Mouse (Mus musculus): Measurements from ENCODE around the gene AC141477.1. TPM values are rescaled to one million over a fixed set of nuclear protein-coding genes. Genes with fewer than 3 reads are reported as not detected.

AC141477.1 gene
- polyA plus RNA-seq (2012; rRNA removed): not detected in 2 replicates

DNA sequence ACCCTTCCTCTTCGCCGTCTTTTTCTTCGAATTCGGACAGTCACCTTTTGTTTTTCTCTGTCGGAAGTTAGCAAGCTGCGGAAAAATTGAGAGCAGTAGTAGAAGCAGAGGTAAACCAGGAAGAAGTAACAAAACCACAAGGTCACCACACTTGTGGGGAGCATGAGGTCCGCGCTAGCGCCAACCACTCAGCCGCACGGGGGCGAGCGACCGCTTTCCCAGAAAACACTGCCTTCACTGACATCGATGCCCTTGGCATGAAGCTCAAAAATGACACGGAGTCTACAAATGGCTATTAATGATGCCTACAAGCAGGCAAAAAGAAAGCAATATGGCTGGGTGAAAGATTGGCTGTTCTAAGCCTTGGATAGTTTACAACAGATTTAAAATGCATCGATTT lies at the start of gene AC141477.1:
Gene AC141477.1, minus strand, starts transcription at position 164 of the 400 bp plus-strand sequence.

DNA sequence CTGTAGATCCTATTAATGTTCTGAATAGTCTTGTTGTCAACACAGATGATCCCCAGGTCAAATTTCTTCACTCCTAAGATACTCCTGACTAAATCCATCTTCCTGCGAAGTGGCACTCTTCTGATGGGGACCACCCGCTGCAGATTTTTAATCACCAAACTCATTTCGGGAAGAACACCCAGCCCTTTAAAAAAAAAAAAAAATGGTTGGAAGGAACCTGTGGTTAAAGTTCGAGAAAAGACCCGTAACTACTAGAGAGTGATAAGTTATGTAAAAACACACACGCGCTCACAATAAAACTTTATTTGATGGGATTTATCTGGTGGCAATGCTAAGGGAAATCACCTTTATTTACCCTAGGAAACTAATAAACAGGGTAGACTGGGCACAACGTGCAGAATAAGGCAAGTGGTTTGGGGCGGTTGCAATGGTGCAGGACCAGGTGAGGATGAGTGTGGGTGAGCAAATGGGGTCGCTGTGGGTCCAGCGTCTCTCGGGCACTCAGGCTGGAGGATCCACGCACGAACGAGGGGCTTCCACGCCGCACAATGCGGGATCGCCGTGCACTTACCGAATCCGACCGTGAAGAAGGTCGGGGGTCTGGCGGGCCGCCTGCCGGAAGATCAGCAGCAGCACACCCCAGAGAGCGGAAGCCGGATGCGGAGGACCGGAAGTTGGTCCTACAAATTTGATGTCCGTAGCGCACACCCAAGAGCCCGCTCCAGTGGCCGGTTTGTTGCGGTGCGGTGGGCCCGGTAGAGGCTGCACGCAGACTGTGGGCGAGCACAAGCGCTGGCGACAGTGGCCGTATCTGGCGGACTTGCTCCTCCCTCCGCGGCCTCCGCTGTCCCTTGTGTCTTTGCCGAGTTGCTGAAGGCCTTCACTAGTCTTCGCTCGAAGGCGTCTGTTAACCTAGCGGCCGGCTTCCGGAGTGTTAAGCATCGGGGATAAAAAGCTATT lies 28.2 kb upstream of the AC141477.1 start, which contains the start of the genes Mcm3ap and Ybey:
Gene Mcm3ap, plus strand, starts transcription at position 725 of the 960 bp plus-strand sequence.
Gene Ybey, minus strand, starts transcription at position 912 of the 960 bp plus-strand sequence.

DNA sequence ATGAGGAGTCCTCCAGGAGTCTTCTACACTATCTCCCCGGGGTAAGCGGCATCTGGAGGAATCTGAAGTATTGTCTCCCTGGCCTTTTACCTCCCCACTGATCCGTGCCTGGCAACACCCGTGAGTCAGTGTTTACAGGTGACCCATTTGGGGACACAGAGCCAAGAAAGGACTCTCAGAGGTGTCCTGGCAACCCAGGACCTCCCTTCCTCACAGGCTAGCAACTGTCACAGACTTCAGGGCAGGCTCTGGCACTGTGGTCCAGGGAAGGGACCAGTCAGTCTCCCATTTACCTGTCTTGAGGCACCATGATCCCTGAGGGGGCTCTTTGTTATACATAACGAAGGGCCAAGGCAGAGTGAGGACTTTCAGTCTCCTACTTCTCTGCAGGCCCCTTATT lies 8.6 kb upstream of the AC141477.1 start, which contains the start of gene 2610028H24Rik:
Gene 2610028H24Rik, plus strand, starts transcription at position 231 of the 400 bp plus-strand sequence.

DNA sequence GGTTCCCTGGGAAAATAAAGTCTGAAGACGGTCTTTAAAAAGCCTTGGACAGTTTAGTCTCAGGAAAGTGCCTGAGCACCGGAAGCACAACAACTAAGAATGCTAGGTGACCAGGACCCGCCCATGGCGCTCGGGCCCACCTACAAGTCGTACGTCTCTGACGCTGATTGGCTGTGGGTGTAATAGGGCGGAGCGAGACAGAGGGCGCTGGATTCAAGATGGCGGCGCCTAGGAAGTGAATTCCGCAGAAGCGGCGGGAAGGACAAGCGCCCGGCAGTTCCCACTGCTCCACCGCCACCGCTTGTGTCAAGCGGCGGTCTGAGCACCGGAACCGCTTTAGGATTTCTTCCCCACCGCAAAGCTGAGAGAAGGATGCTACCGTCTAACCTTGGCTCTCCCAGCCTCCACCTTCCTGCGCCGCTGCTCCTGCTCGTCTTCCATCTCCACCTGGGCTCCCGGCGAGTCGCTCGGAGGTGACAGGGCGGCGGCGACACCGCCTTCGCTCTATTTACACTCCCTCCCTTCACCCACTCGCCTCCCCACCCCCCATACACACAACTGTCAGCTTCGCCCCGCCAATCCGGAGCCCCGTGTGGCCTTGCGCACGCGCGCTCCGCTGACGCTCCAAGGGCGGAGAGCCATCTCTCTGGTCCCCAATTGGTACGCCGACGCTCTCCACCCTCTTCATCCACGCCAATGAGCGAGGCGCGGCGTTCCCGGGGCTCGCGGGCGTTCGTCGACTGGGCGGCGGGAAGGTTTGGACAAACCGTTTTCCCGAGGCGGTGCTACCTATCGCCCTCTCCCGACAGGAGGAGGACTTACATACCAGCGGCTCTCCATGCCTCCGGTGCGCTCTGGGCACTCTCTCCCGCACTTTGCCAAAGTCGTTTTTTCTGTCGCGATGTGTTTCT lies 2.2 kb upstream of the AC141477.1 start, which contains the start of gene Pcnt:
Gene Pcnt, minus strand, starts transcription at position 609 of the 911 bp plus-strand sequence.

Other genes with a start within 250 kb of the AC141477.1 start
- gene Prmt2, start 202.6 kb downstream of the AC141477.1 start, polyA plus RNA-seq (2012; rRNA removed): 32.5 and 40.7 TPM in 2 replicates
- 1.6 and 1.7 TPM in 2 replicates for gene S100b, start 186.6 kb downstream of the AC141477.1 start, polyA plus RNA-seq (2012; rRNA removed)
- 33.2 and 36.1 TPM in 2 replicates for gene Dip2a, start 95.2 kb downstream of the AC141477.1 start, polyA plus RNA-seq (2012; rRNA removed)
- 14.0 and 15.5 TPM in 2 replicates for gene Pcnt, start 2.3 kb upstream of the AC141477.1 start, polyA plus RNA-seq (2012; rRNA removed)
- gene 2610028H24Rik, start 8.6 kb upstream of the AC141477.1 start, polyA plus RNA-seq (2012; rRNA removed): not detected in 2 replicates
- 13.4 and 14.4 TPM in 2 replicates for gene Mcm3ap, start 28.5 kb upstream of the AC141477.1 start, polyA plus RNA-seq (2012; rRNA removed)
- gene Ybey, start 28.7 kb upstream of the AC141477.1 start, polyA plus RNA-seq (2012; rRNA removed): 2.3 and 3.0 TPM in 2 replicates
- 23.2 and 30.1 TPM in 2 replicates for gene Lss, start 91.1 kb upstream of the AC141477.1 start, polyA plus RNA-seq (2012; rRNA removed)
- 0.16 and 0.17 TPM in 2 replicates for gene Spatc1l, start 121.8 kb upstream of the AC141477.1 start, polyA plus RNA-seq (2012; rRNA removed)
- gene Ftcd, start 135.2 kb upstream of the AC141477.1 start, polyA plus RNA-seq (2012; rRNA removed): not detected in 2 replicates
- 198 and 222 TPM in 2 replicates for gene Col6a2, start 183.2 kb upstream of the AC141477.1 start, polyA plus RNA-seq (2012; rRNA removed)

Measured in colon, adult 2 months (tissue).